Mouse (Mus musculus): ENCODE measurements at regions not wholly inside any gene's neighbourhood (a gene's known extent, or its start where the extent isn't known, plus 50 kb on each side); places are given as distances from the start of the nearest gene placed in this dataset.

- Histone ChIP-seq H3K4me1 (ENCODE audit: control insufficient read depth in 2 of 2, insufficient read depth in 2 of 2, low read length in 2 of 2) (no peaks in the 10 kb centered on the region), H3K27ac (replicated peaks in 1 of 2; ENCODE audit: control insufficient read depth in 1 of 2, insufficient read depth in 1 of 2, low read depth in 2 of 2, low read length in 2 of 2) (no peak overlapping the region), H3K9me3 (ENCODE audit: control insufficient read depth, low read length) (no peaks in the 10 kb centered on the region), H3K9ac (ENCODE audit: low read length) (no peak overlapping the region), H3K4me3 (ENCODE audit: control insufficient read depth in 1 of 2, insufficient read depth in 1 of 2, low read depth in 1 of 2, low read length in 2 of 2) (no peak overlapping the region), H3K36me3 (ENCODE audit: control insufficient read depth, insufficient read depth, low read length) (no peaks in the 10 kb centered on the region), H3K4me2 (ENCODE audit: low read length) (no peak overlapping the region), H3K27me3 (ENCODE audit: control insufficient read depth, insufficient read depth, low read length) (no peaks in the 10 kb centered on the region)
- 72% methylated on average over 6 of the region's 6 CpGs for WGBS
- ATAC-seq (ENCODE audit: insufficient number of reproducible peaks, insufficient read depth, low FRiP score, low read depth), result no peak
These were observed 406.6 kb upstream of the Nbea start for GRCm38 (mm10) chr3:56590071-56590470.

- H3K27ac ChIP-seq (replicated peaks in 1 of 2; ENCODE audit: control insufficient read depth in 1 of 2, insufficient read depth in 1 of 2, low read depth in 2 of 2, low read length in 2 of 2), result no peak overlapping the region
- no peaks in the 10 kb centered on the region for H3K36me3 ChIP-seq (ENCODE audit: control insufficient read depth, insufficient read depth, low read length)
- H3K9me3 ChIP-seq (ENCODE audit: control insufficient read depth, low read length), result peaks cover 4% of the 10 kb centered on the region
- no peaks in the 10 kb centered on the region for H3K27me3 ChIP-seq (ENCODE audit: control insufficient read depth, insufficient read depth, low read length)
- WGBS, result 54% methylated on average over 5 of the region's 5 CpGs
- no peak overlapping the region for H3K4me2 ChIP-seq (ENCODE audit: low read length)
- 0 out of 2 replicates have a peak, but pooled peaks have one; percentile 35 for ATAC-seq (ENCODE audit: insufficient number of reproducible peaks, insufficient read depth, low FRiP score, low read depth)
- no peak overlapping the region for H3K4me3 ChIP-seq (ENCODE audit: control insufficient read depth in 1 of 2, insufficient read depth in 1 of 2, low read depth in 1 of 2, low read length in 2 of 2)
- no peak overlapping the region for H3K9ac ChIP-seq (ENCODE audit: low read length)
- H3K4me1 ChIP-seq (ENCODE audit: control insufficient read depth in 2 of 2, insufficient read depth in 2 of 2, low read length in 2 of 2), result no peaks in the 10 kb centered on the region
These were observed 391.9 kb upstream of the Nbea start for GRCm38 (mm10) chr3:56575422-56575821.

- Histone ChIP-seq H3K27me3 (ENCODE audit: control insufficient read depth, insufficient read depth, low read length) (no peaks in the 10 kb centered on the region), H3K4me2 (ENCODE audit: low read length) (no peak overlapping the region), H3K9ac (ENCODE audit: low read length) (no peak overlapping the region), H3K4me3 (ENCODE audit: control insufficient read depth in 1 of 2, insufficient read depth in 1 of 2, low read depth in 1 of 2, low read length in 2 of 2) (no peak overlapping the region), H3K4me1 (ENCODE audit: control insufficient read depth in 2 of 2, insufficient read depth in 2 of 2, low read length in 2 of 2) (no peaks in the 10 kb centered on the region), H3K27ac (replicated peaks in 1 of 2; ENCODE audit: control insufficient read depth in 1 of 2, insufficient read depth in 1 of 2, low read depth in 2 of 2, low read length in 2 of 2) (no peak overlapping the region), H3K36me3 (ENCODE audit: control insufficient read depth, insufficient read depth, low read length) (no peaks in the 10 kb centered on the region), H3K9me3 (ENCODE audit: control insufficient read depth, low read length) (no peaks in the 10 kb centered on the region)
- ATAC-seq (ENCODE audit: insufficient number of reproducible peaks, insufficient read depth, low FRiP score, low read depth), result no peak
- 82% methylated on average over 2 of the region's 2 CpGs for WGBS
These were observed 352.7 kb upstream of the Nbea start for GRCm38 (mm10) chr3:56536178-56536577.

GRCm38 (mm10) chr3:56504445-56504844 lies 320.9 kb upstream of the Nbea start:
- Histone ChIP-seq H3K36me3 (ENCODE audit: control insufficient read depth, insufficient read depth, low read length) (no peaks in the 10 kb centered on the region), H3K27me3 (ENCODE audit: control insufficient read depth, insufficient read depth, low read length) (no peaks in the 10 kb centered on the region), H3K9me3 (ENCODE audit: control insufficient read depth, low read length) (no peaks in the 10 kb centered on the region), H3K4me2 (ENCODE audit: low read length) (no peak overlapping the region), H3K4me3 (ENCODE audit: control insufficient read depth in 1 of 2, insufficient read depth in 1 of 2, low read depth in 1 of 2, low read length in 2 of 2) (no peak overlapping the region), H3K9ac (ENCODE audit: low read length) (no peak overlapping the region), H3K4me1 (ENCODE audit: control insufficient read depth in 2 of 2, insufficient read depth in 2 of 2, low read length in 2 of 2) (no peaks in the 10 kb centered on the region), H3K27ac (replicated peaks in 1 of 2; ENCODE audit: control insufficient read depth in 1 of 2, insufficient read depth in 1 of 2, low read depth in 2 of 2, low read length in 2 of 2) (no peak overlapping the region)
- ATAC-seq (ENCODE audit: insufficient number of reproducible peaks, insufficient read depth, low FRiP score, low read depth), result no peak
- 91% methylated on average over 1 of the region's 1 CpGs for WGBS

- no peak overlapping the region for H3K4me2 ChIP-seq (ENCODE audit: low read length)
- no peaks in the 10 kb centered on the region for H3K36me3 ChIP-seq (ENCODE audit: control insufficient read depth, insufficient read depth, low read length)
- H3K4me1 ChIP-seq (ENCODE audit: control insufficient read depth in 2 of 2, insufficient read depth in 2 of 2, low read length in 2 of 2), result no peaks in the 10 kb centered on the region
- no peak overlapping the region for H3K9ac ChIP-seq (ENCODE audit: low read length)
- no peaks in the 10 kb centered on the region for H3K27me3 ChIP-seq (ENCODE audit: control insufficient read depth, insufficient read depth, low read length)
- no peaks in the 10 kb centered on the region for H3K9me3 ChIP-seq (ENCODE audit: control insufficient read depth, low read length)
- H3K4me3 ChIP-seq (ENCODE audit: control insufficient read depth in 1 of 2, insufficient read depth in 1 of 2, low read depth in 1 of 2, low read length in 2 of 2), result no peak overlapping the region
- WGBS, result 48% methylated on average over 1 of the region's 1 CpGs
- no peak for ATAC-seq (ENCODE audit: insufficient number of reproducible peaks, insufficient read depth, low FRiP score, low read depth)
- H3K27ac ChIP-seq (replicated peaks in 1 of 2; ENCODE audit: control insufficient read depth in 1 of 2, insufficient read depth in 1 of 2, low read depth in 2 of 2, low read length in 2 of 2), result no peak overlapping the region
These were observed 315.8 kb upstream of the Nbea start for GRCm38 (mm10) chr3:56499301-56499700.

GRCm38 (mm10) chr3:56493937-56494336 lies 310.4 kb upstream of the Nbea start:
- no peak for ATAC-seq (ENCODE audit: insufficient number of reproducible peaks, insufficient read depth, low FRiP score, low read depth)
- Histone ChIP-seq H3K27ac (replicated peaks in 1 of 2; ENCODE audit: control insufficient read depth in 1 of 2, insufficient read depth in 1 of 2, low read depth in 2 of 2, low read length in 2 of 2) (no peak overlapping the region), H3K9ac (ENCODE audit: low read length) (no peak overlapping the region), H3K4me3 (ENCODE audit: control insufficient read depth in 1 of 2, insufficient read depth in 1 of 2, low read depth in 1 of 2, low read length in 2 of 2) (no peak overlapping the region), H3K36me3 (ENCODE audit: control insufficient read depth, insufficient read depth, low read length) (no peaks in the 10 kb centered on the region), H3K4me1 (ENCODE audit: control insufficient read depth in 2 of 2, insufficient read depth in 2 of 2, low read length in 2 of 2) (peaks cover 0 to 2% of the 10 kb centered on the region in 2 experiments; a peak in 1 of 4 replicates), H3K4me2 (ENCODE audit: low read length) (no peak overlapping the region), H3K27me3 (ENCODE audit: control insufficient read depth, insufficient read depth, low read length) (no peaks in the 10 kb centered on the region), H3K9me3 (ENCODE audit: control insufficient read depth, low read length) (no peaks in the 10 kb centered on the region)
- WGBS, result 64% methylated on average over 1 of the region's 1 CpGs

- Histone ChIP-seq H3K27me3 (ENCODE audit: control insufficient read depth, insufficient read depth, low read length) (no peaks in the 10 kb centered on the region), H3K4me3 (ENCODE audit: control insufficient read depth in 1 of 2, insufficient read depth in 1 of 2, low read depth in 1 of 2, low read length in 2 of 2) (no peak overlapping the region), H3K27ac (replicated peaks in 1 of 2; ENCODE audit: control insufficient read depth in 1 of 2, insufficient read depth in 1 of 2, low read depth in 2 of 2, low read length in 2 of 2) (peak overlapping the region; percentile 37 to 78; a peak in 3 of 4 replicates), H3K9ac (ENCODE audit: low read length) (no peak overlapping the region), H3K36me3 (ENCODE audit: control insufficient read depth, insufficient read depth, low read length) (no peaks in the 10 kb centered on the region), H3K4me1 (ENCODE audit: control insufficient read depth in 2 of 2, insufficient read depth in 2 of 2, low read length in 2 of 2) (peaks cover 7 to 13% of the 10 kb centered on the region in 2 experiments), H3K4me2 (ENCODE audit: low read length) (peak overlapping the region; percentile 36; the same call in 1 of the 2 replicates), H3K9me3 (ENCODE audit: control insufficient read depth, low read length) (no peaks in the 10 kb centered on the region)
- ATAC-seq (ENCODE audit: insufficient number of reproducible peaks, insufficient read depth, low FRiP score, low read depth), result 0 out of 2 replicates have a peak, but pooled peaks have one; percentile 31
- 32% methylated on average over 5 of the region's 5 CpGs for WGBS
These were observed 305.7 kb upstream of the Nbea start for GRCm38 (mm10) chr3:56489154-56489553.
